Mouse (Mus musculus): ENCODE measurements around the gene Kcnab2. TPM values are rescaled to one million over a fixed set of nuclear protein-coding genes. Genes with fewer than 3 reads are reported as not detected.

The Kcnab2 gene
- total and polyA plus RNA-seq, 2 experiments: 0.37 to 0.59 TPM

GRCm38 (mm10) chr4:152343296-152343695, 134.4 kb downstream of the Kcnab2 start:
- H3K9ac ChIP-seq (ENCODE audit: low read depth, low read length): no peak overlapping the region
- H3K27ac ChIP-seq (replicated peaks; ENCODE audit: insufficient read depth, low read depth, low read length): no peak overlapping the region
- no peak for DNase-seq (ENCODE audit: extremely low read depth, low read depth, low spot score)
- no peaks in the 10 kb centered on the region for H3K36me3 ChIP-seq (ENCODE audit: control insufficient read depth, insufficient read depth, low read length)
- 25% methylated on average over 5 of the region's 5 CpGs for WGBS
- H3K4me1 ChIP-seq (ENCODE audit: control insufficient read depth, insufficient read depth, low read length): no peaks in the 10 kb centered on the region
- H3K27me3 ChIP-seq (ENCODE audit: control insufficient read depth, insufficient read depth, low read length): peaks cover 9% of the 10 kb centered on the region
- no peaks in the 10 kb centered on the region for H3K79me2 ChIP-seq (ENCODE audit: control insufficient read depth, insufficient read depth, low read length)
- no peak for TF ChIP-seq POLR2A (IDR thresholded peaks at IDR 0.05; ENCODE audit: extremely low read depth, insufficient read depth, low read length)
- TF ChIP-seq CTCF (IDR thresholded peaks at IDR 0.05; ENCODE audit: low read depth, low read length): peak; percentile 66
- H3K4me3 ChIP-seq (ENCODE audit: insufficient read depth, low read depth, low read length): no peak overlapping the region

Other genes with a start within 250 kb of the Kcnab2 start
- gene Gpr153, start 203.6 kb downstream of the Kcnab2 start, total RNA-seq (2014; rRNA removed): 0.46 and 0.54 TPM in 2 replicates
- gene Gpr153, start 203.6 kb downstream of the Kcnab2 start, polyA plus RNA-seq (2012; rRNA removed): 0.98 and 1.1 TPM in 2 replicates
- gene Hes3, start 186.2 kb downstream of the Kcnab2 start, total RNA-seq (2014; rRNA removed): not detected in 2 replicates
- gene Hes3, start 186.2 kb downstream of the Kcnab2 start, polyA plus RNA-seq (2012; rRNA removed): not detected in 2 replicates
- 13.2 and 14.9 TPM in 2 replicates for gene Icmt, start 180.6 kb downstream of the Kcnab2 start, total RNA-seq (2014; rRNA removed)
- gene Icmt, start 180.6 kb downstream of the Kcnab2 start, polyA plus RNA-seq (2012; rRNA removed): 16.5 and 17.6 TPM in 2 replicates
- gene Rnf207, start 158.9 kb downstream of the Kcnab2 start, total RNA-seq (2014; rRNA removed): not detected in 2 replicates
- gene Rnf207, start 158.9 kb downstream of the Kcnab2 start, polyA plus RNA-seq (2012; rRNA removed): 0.13 TPM in 1 of 2 replicates, not detected in the other
- 170 and 199 TPM in 2 replicates for gene Rpl22, start 152.1 kb downstream of the Kcnab2 start, total RNA-seq (2014; rRNA removed)
- 22.2 and 22.9 TPM in 2 replicates for gene Rpl22, start 152.1 kb downstream of the Kcnab2 start, polyA plus RNA-seq (2012; rRNA removed)
- under 0.01 TPM in 1 of 2 replicates, not detected in the other for gene Chd5, start 139.2 kb downstream of the Kcnab2 start, total RNA-seq (2014; rRNA removed)
- gene Chd5, start 139.2 kb downstream of the Kcnab2 start, polyA plus RNA-seq (2012; rRNA removed): not detected in 2 replicates
- gene Nphp4, start 1.2 kb downstream of the Kcnab2 start, total RNA-seq (2014; rRNA removed): not detected in 2 replicates
- gene Nphp4, start 1.2 kb downstream of the Kcnab2 start, polyA plus RNA-seq (2012; rRNA removed): 0.04 and 0.07 TPM in 2 replicates